Mouse (Mus musculus): Measurements from ENCODE around the gene Brd1. TPM values are rescaled to one million over a fixed set of nuclear protein-coding genes. Genes with fewer than 3 reads are reported as not detected.

The Brd1 gene
- polyA plus RNA-seq, 1 experiment from 2014 or later, result 23.4 TPM

- H3K4me3 ChIP-seq (ENCODE audit: low read depth, low read length), result no peak overlapping the region
- no peak overlapping the region for H3K27ac ChIP-seq (ENCODE audit: low read depth, low read length)
- ATAC-seq (ENCODE audit: insufficient read depth, low FRiP score, low TSS enrichment) (no peak), DNase-seq (ENCODE audit: low spot score) (no peak)
- H3K27me3 ChIP-seq (ENCODE audit: control insufficient read depth, insufficient read depth, low read length), result no peaks in the 10 kb centered on the region
- H3K9me3 ChIP-seq (ENCODE audit: control insufficient read depth, low read length), result no peaks in the 10 kb centered on the region
- WGBS, result 70% methylated on average over 1 of the region's 1 CpGs
- no peak overlapping the region for H3K4me2 ChIP-seq (ENCODE audit: low read depth)
- no peak overlapping the region for H3K9ac ChIP-seq (ENCODE audit: low read length)
- no peaks in the 10 kb centered on the region for H3K4me1 ChIP-seq (ENCODE audit: control insufficient read depth, insufficient read depth, low read length)
- H3K36me3 ChIP-seq (ENCODE audit: control insufficient read depth, insufficient read depth, low read length), result peaks cover 34% of the 10 kb centered on the region
Measured at GRCm38 (mm10) chr15:88704284-88704683, 29.7 kb downstream of the Brd1 start.

DNA sequence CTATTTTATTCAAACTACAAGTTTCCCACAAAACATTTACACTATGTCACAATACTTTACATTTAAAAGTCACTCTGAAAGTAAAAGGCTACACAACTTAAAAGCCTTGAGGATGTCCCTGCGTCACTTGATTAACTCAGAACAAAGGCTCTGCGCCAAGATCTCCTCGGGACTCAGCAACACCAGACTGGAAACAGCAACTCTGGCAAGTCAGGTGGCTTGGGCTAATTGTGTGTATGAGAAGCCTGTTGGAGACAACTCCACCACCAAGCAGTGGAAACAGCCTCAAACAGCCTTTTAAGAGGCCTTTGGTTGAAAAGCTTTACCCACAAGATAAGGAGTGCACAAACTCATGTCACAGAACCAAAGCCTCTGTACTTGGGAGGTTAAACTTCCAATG, 31.5 kb downstream of the Brd1 start:
- H3K4me2 ChIP-seq (ENCODE audit: low read depth), result no peak overlapping the region
- H3K4me3 ChIP-seq (ENCODE audit: low read depth, low read length), result no peak overlapping the region
- peaks cover 29% of the 10 kb centered on the region for H3K36me3 ChIP-seq (ENCODE audit: control insufficient read depth, insufficient read depth, low read length)
- H3K4me1 ChIP-seq (ENCODE audit: control insufficient read depth, insufficient read depth, low read length), result no peaks in the 10 kb centered on the region
- 81% methylated on average over 3 of the region's 3 CpGs for WGBS
- ATAC-seq (ENCODE audit: insufficient read depth, low FRiP score, low TSS enrichment) (no peak), DNase-seq (ENCODE audit: low spot score) (no peak)
- H3K27me3 ChIP-seq (ENCODE audit: control insufficient read depth, insufficient read depth, low read length), result no peaks in the 10 kb centered on the region
- no peaks in the 10 kb centered on the region for H3K9me3 ChIP-seq (ENCODE audit: control insufficient read depth, low read length)
- no peak overlapping the region for H3K9ac ChIP-seq (ENCODE audit: low read length)
- no peak overlapping the region for H3K27ac ChIP-seq (ENCODE audit: low read depth, low read length)

- peaks cover 27% of the 10 kb centered on the region for H3K36me3 ChIP-seq (ENCODE audit: control insufficient read depth, insufficient read depth, low read length)
- H3K4me2 ChIP-seq (ENCODE audit: low read depth), result no peak overlapping the region
- H3K9ac ChIP-seq (ENCODE audit: low read length), result no peak overlapping the region
- DNase-seq (ENCODE audit: low spot score), result no peak
- H3K4me3 ChIP-seq (ENCODE audit: low read depth, low read length), result no peak overlapping the region
- ATAC-seq (ENCODE audit: insufficient read depth, low FRiP score, low TSS enrichment), result no peak
- WGBS, result 94% methylated on average over 18 of the region's 18 CpGs
- H3K4me1 ChIP-seq (ENCODE audit: control insufficient read depth, insufficient read depth, low read length), result no peaks in the 10 kb centered on the region
- H3K9me3 ChIP-seq (ENCODE audit: control insufficient read depth, low read length), result no peaks in the 10 kb centered on the region
- H3K27me3 ChIP-seq (ENCODE audit: control insufficient read depth, insufficient read depth, low read length), result no peaks in the 10 kb centered on the region
- no peak overlapping the region for H3K27ac ChIP-seq (ENCODE audit: low read depth, low read length)
Measured at GRCm38 (mm10) chr15:88700759-88701158, 33.3 kb downstream of the Brd1 start.

DNA sequence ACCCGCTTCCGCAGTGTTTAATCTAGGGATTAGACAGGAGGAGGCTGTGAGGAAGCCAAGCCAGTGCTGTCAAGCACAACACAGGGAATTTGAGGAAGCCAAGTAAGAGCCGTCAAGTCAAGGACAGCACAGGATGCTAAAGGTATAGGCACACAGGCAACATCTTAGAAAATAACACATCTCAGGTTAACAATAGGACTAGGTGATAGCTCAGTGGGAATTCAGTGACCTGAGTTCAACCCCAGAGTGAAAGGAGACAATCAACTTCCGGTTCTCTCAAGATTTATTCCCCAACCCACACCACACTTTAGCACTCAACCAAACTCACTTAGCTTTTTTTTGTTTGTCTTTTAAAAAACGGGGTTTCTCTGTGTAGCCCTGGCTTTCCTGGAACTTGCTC, 34.5 kb downstream of the Brd1 start:
- no peak for ATAC-seq (ENCODE audit: insufficient read depth, low FRiP score, low TSS enrichment)
- H3K4me3 ChIP-seq (ENCODE audit: low read depth, low read length), result no peak overlapping the region
- H3K27me3 ChIP-seq (ENCODE audit: control insufficient read depth, insufficient read depth, low read length), result no peaks in the 10 kb centered on the region
- H3K9me3 ChIP-seq (ENCODE audit: control insufficient read depth, low read length), result no peaks in the 10 kb centered on the region
- DNase-seq (ENCODE audit: low spot score), result no peak
- peaks cover 28% of the 10 kb centered on the region for H3K36me3 ChIP-seq (ENCODE audit: control insufficient read depth, insufficient read depth, low read length)
- 88% methylated on average over 5 of the region's 5 CpGs for WGBS
- H3K4me2 ChIP-seq (ENCODE audit: low read depth), result no peak overlapping the region
- no peak overlapping the region for H3K27ac ChIP-seq (ENCODE audit: low read depth, low read length)
- no peaks in the 10 kb centered on the region for H3K4me1 ChIP-seq (ENCODE audit: control insufficient read depth, insufficient read depth, low read length)
- no peak overlapping the region for H3K9ac ChIP-seq (ENCODE audit: low read length)

- DNase-seq (ENCODE audit: low spot score) (no peak), ATAC-seq (ENCODE audit: insufficient read depth, low FRiP score, low TSS enrichment) (no peak)
- Histone ChIP-seq H3K9ac (ENCODE audit: low read length) (no peak overlapping the region), H3K9me3 (ENCODE audit: control insufficient read depth, low read length) (no peaks in the 10 kb centered on the region), H3K4me3 (ENCODE audit: low read depth, low read length) (no peak overlapping the region), H3K27ac (ENCODE audit: low read depth, low read length) (no peak overlapping the region), H3K27me3 (ENCODE audit: control insufficient read depth, insufficient read depth, low read length) (no peaks in the 10 kb centered on the region), H3K4me1 (ENCODE audit: control insufficient read depth, insufficient read depth, low read length) (no peaks in the 10 kb centered on the region), H3K4me2 (ENCODE audit: low read depth) (no peak overlapping the region), H3K36me3 (ENCODE audit: control insufficient read depth, insufficient read depth, low read length) (peaks cover 28% of the 10 kb centered on the region)
- 93% methylated on average over 5 of the region's 5 CpGs for WGBS
Measured at GRCm38 (mm10) chr15:88697586-88697985, 36.4 kb downstream of the Brd1 start.

- WGBS, result 93% methylated on average over 7 of the region's 7 CpGs
- peaks cover 34% of the 10 kb centered on the region for H3K36me3 ChIP-seq (ENCODE audit: control insufficient read depth, insufficient read depth, low read length)
Measured at GRCm38 (mm10) chr15:88696055-88696454, 38.0 kb downstream of the Brd1 start.

DNA sequence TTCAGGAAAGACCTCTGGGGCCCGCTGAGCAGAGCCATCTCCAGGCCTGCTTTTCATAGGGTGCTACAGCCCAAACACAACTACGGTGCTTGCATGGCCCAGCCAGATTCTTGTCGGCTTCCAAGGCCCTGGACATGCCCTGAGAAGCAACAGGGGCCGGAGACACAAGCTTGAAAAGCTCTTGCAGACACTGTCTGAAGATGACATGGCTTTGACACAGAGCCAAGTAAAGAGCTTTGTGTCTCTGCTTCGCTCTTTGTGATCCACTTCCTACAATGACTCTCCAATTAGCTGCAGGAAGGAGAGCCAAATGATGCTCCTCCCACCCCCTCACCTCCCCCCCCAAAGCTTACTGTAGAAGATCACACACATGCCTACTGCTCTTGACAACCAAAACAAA, 40.0 kb downstream of the Brd1 start:
- Histone ChIP-seq H3K27ac (ENCODE audit: low read depth, low read length) (no peak overlapping the region), H3K9ac (ENCODE audit: low read length) (no peak overlapping the region), H3K9me3 (ENCODE audit: control insufficient read depth, low read length) (no peaks in the 10 kb centered on the region), H3K4me2 (ENCODE audit: low read depth) (no peak overlapping the region), H3K4me1 (ENCODE audit: control insufficient read depth, insufficient read depth, low read length) (no peaks in the 10 kb centered on the region), H3K4me3 (ENCODE audit: low read depth, low read length) (no peak overlapping the region), H3K36me3 (ENCODE audit: control insufficient read depth, insufficient read depth, low read length) (peaks cover 43% of the 10 kb centered on the region), H3K27me3 (ENCODE audit: control insufficient read depth, insufficient read depth, low read length) (no peaks in the 10 kb centered on the region)
- DNase-seq (ENCODE audit: low spot score), result no peak
- ATAC-seq (ENCODE audit: insufficient read depth, low FRiP score, low TSS enrichment), result no peak
- WGBS, result 88% methylated on average over 5 of the region's 5 CpGs

More at GRCm38 (mm10) chr15:88696055-88696454, 38.0 kb downstream of the Brd1 start:
- Histone ChIP-seq H3K4me3 (ENCODE audit: low read depth, low read length) (no peak overlapping the region), H3K4me2 (ENCODE audit: low read depth) (no peak overlapping the region), H3K27ac (ENCODE audit: low read depth, low read length) (no peak overlapping the region), H3K4me1 (ENCODE audit: control insufficient read depth, insufficient read depth, low read length) (no peaks in the 10 kb centered on the region), H3K27me3 (ENCODE audit: control insufficient read depth, insufficient read depth, low read length) (no peaks in the 10 kb centered on the region), H3K9ac (ENCODE audit: low read length) (no peak overlapping the region), H3K9me3 (ENCODE audit: control insufficient read depth, low read length) (no peaks in the 10 kb centered on the region)
- ATAC-seq (ENCODE audit: insufficient read depth, low FRiP score, low TSS enrichment), result no peak
- no peak for DNase-seq (ENCODE audit: low spot score)

DNA sequence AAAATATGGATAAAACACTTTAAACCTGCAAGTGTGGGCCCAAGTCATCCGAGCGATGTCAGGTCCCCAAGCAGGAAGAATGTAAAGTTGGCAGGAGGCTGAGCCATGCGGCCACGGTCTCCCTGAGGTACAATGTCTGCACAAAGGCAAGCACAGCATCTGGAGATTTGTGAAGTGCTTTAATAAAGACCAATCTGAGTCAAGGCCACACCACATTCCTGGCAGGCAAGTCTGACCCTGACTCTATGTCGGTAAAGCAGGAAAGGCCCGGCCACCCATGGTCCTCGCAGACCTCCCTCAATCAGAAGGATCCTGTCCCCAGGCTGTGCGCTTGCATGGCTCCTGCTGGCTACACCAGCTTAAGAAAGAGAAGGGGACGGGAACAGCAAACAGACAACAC, 41.3 kb downstream of the Brd1 start:
- H3K4me3 ChIP-seq (ENCODE audit: low read depth, low read length), result no peak overlapping the region
- 88% methylated on average over 9 of the region's 9 CpGs for WGBS
- no peak overlapping the region for H3K27ac ChIP-seq (ENCODE audit: low read depth, low read length)
- no peak overlapping the region for H3K9ac ChIP-seq (ENCODE audit: low read length)
- no peak for DNase-seq (ENCODE audit: low spot score)
- peaks cover 53% of the 10 kb centered on the region for H3K36me3 ChIP-seq (ENCODE audit: control insufficient read depth, insufficient read depth, low read length)
- H3K4me1 ChIP-seq (ENCODE audit: control insufficient read depth, insufficient read depth, low read length), result no peaks in the 10 kb centered on the region
- ATAC-seq (ENCODE audit: insufficient read depth, low FRiP score, low TSS enrichment), result no peak
- H3K9me3 ChIP-seq (ENCODE audit: control insufficient read depth, low read length), result no peaks in the 10 kb centered on the region
- H3K27me3 ChIP-seq (ENCODE audit: control insufficient read depth, insufficient read depth, low read length), result no peaks in the 10 kb centered on the region
- H3K4me2 ChIP-seq (ENCODE audit: low read depth), result no peak overlapping the region

DNA sequence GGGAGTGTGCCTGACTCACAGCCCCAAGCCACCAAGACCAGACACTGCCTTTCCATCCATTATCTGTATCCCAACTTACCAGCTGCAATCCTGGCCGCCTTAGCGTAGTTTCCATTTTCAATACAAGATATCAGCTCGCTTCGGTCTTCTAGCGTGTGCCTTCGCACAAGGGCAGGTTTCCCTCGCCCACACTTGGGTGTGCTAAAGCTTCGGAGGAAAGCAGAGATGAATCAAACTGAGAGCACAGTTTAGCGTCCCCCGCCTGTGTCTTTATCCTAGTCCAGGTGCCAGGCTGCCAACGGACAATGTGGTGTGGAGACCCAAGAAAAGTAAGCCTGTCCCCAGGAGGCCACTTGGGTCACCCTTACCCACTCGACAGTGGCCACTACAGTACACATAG, 42.9 kb downstream of the Brd1 start:
- ATAC-seq (ENCODE audit: insufficient read depth, low FRiP score, low TSS enrichment), result no peak
- Histone ChIP-seq H3K4me2 (ENCODE audit: low read depth) (no peak overlapping the region), H3K9me3 (ENCODE audit: control insufficient read depth, low read length) (no peaks in the 10 kb centered on the region), H3K36me3 (ENCODE audit: control insufficient read depth, insufficient read depth, low read length) (peaks cover 55% of the 10 kb centered on the region), H3K27ac (ENCODE audit: low read depth, low read length) (no peak overlapping the region), H3K9ac (ENCODE audit: low read length) (no peak overlapping the region), H3K4me1 (ENCODE audit: control insufficient read depth, insufficient read depth, low read length) (no peaks in the 10 kb centered on the region), H3K27me3 (ENCODE audit: control insufficient read depth, insufficient read depth, low read length) (no peaks in the 10 kb centered on the region), H3K4me3 (ENCODE audit: low read depth, low read length) (no peak overlapping the region)
- WGBS, result 96% methylated on average over 12 of the region's 12 CpGs
- DNase-seq (ENCODE audit: low spot score), result no peak
